Mouse (Mus musculus) naive thymus-derived CD4-positive, alpha-beta T cell, adult 5 months (primary cell): ENCODE measurements around the gene Rhox3h. TPM values are rescaled to one million over a fixed set of nuclear protein-coding genes. Genes with fewer than 3 reads are reported as not detected.

ENCODE experiments used
- polyA plus RNA-seq: library from polyadenylated mRNA; unstranded; fragments of 100-300 nt; shearing (Covaris generic); gene quantifications from one replicate; pipeline ENCODE4 v1.2.1, GENCODE M21; 2017

Gene Rhox3h
- not detected for polyA plus RNA-seq

DNA sequence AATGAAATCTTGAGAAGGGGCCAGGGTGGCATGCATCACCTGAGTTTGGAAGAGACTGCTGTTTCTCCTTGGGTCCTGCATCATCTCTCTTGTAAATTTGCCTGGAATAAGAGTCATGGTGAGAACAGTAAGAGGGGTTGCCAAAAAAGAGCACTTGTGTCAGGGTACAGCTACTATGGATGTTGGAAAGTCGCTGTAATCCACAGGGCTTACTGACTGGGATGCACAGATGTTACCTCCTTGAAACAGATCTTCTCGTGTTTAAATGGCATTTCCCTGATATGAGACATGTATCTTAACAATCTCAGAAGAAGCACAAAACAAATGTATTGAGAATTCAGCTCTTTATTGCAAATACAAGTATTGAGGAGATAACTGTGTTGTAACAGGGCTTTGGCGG lies at the start of gene Rhox3h:
Gene Rhox3h, minus strand, starts transcription at position 101 of the 400 bp plus-strand sequence.

DNA sequence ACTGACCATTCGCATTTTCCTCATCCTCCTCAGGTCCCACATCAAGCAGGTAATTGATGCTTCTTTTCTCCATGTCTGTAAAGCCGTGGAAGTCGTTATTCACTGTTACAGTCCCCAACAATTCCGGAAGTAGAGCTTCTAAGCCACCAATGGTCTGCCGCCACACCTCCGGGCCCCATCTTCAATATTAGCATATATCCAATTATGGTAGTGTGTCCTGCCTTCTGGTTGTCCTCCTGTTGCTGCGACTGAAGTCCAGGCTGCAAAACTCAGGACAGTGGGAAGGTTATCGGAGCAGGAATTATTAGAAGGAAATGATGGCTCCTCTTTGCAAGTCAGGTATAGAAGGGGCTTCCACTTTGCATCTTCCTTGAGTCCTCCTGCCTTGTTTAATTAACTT lies 4.6 kb upstream of the Rhox3h start, which contains the start of gene Rhox2h:
Gene Rhox2h, minus strand, starts transcription at position 101 of the 400 bp plus-strand sequence.

GRCm38 (mm10) chrX:37651227-37651626 lies 17.3 kb downstream of the Rhox3h start, which contains the start of gene Rhox4g:
TSS of gene Rhox4g (minus strand) at chrX:37651327.

GRCm38 (mm10) chrX:37643370-37643769 lies 25.2 kb downstream of the Rhox3h start, which contains the start of gene Rhox2g:
TSS of gene Rhox2g (minus strand) at chrX:37643470.

GRCm38 (mm10) chrX:37628512-37628911 lies 40.1 kb downstream of the Rhox3h start, which contains the start of gene Rhox3g:
TSS of gene Rhox3g (minus strand) at chrX:37628612.

Other genes starting within 250 kb of the Rhox3h start
- not detected for gene Rhox4b, start 236.3 kb downstream of the Rhox3h start, polyA plus RNA-seq
- gene Rhox2c, start 215.1 kb downstream of the Rhox3h start, polyA plus RNA-seq: not detected
- gene Rhox3c, start 210.2 kb downstream of the Rhox3h start, polyA plus RNA-seq: not detected
- not detected for gene Rhox4c, start 188.4 kb downstream of the Rhox3h start, polyA plus RNA-seq
- gene Rhox2d, start 175.3 kb downstream of the Rhox3h start, polyA plus RNA-seq: not detected
- gene Rhox4d, start 154.4 kb downstream of the Rhox3h start, polyA plus RNA-seq: 0.31 TPM
- not detected for gene Rhox2e, start 138.3 kb downstream of the Rhox3h start, polyA plus RNA-seq
- gene Rhox3e, start 126.7 kb downstream of the Rhox3h start, polyA plus RNA-seq: not detected
- gene Rhox4e, start 111.4 kb downstream of the Rhox3h start, polyA plus RNA-seq: 0.21 TPM
- not detected for gene Rhox2f, start 97.4 kb downstream of the Rhox3h start, polyA plus RNA-seq
- gene Rhox3f, start 87.8 kb downstream of the Rhox3h start, polyA plus RNA-seq: not detected
- not detected for gene Rhox4f, start 61.1 kb downstream of the Rhox3h start, polyA plus RNA-seq
- not detected for gene Rhox3g, start 40.2 kb downstream of the Rhox3h start, polyA plus RNA-seq
- not detected for gene Rhox2g, start 25.3 kb downstream of the Rhox3h start, polyA plus RNA-seq
- gene Rhox4g, start 17.4 kb downstream of the Rhox3h start, polyA plus RNA-seq: not detected
- not detected for gene Rhox2h, start 4.5 kb upstream of the Rhox3h start, polyA plus RNA-seq
- not detected for gene Rhox5, start 136.1 kb upstream of the Rhox3h start, polyA plus RNA-seq
- gene Rhox6, start 158.1 kb upstream of the Rhox3h start, polyA plus RNA-seq: not detected
- gene Rhox7a, start 162.9 kb upstream of the Rhox3h start, polyA plus RNA-seq: not detected
- not detected for gene Rhox8, start 210.2 kb upstream of the Rhox3h start, polyA plus RNA-seq
- not detected for gene Rhox7b, start 228.5 kb upstream of the Rhox3h start, polyA plus RNA-seq
- not detected for gene Rhox9, start 233.0 kb upstream of the Rhox3h start, polyA plus RNA-seq